Mouse (Mus musculus): ENCODE measurements around the gene Ormdl3. TPM values are rescaled to one million over a fixed set of nuclear protein-coding genes. Genes with fewer than 3 reads are reported as not detected.
A peak's percentile ranks its signal among the peaks of the same experiment; 100 is the strongest.

The Ormdl3 gene
- total RNA-seq, 2 experiments from 2014 or later = 59.2 to 60.6 TPM

GRCm38 (mm10) chr11:98589306-98589705 lies 2.1 kb upstream of the Ormdl3 start:
- DNase-seq (ENCODE audit: low spot score in 2 of 2) = no peak

DNA sequence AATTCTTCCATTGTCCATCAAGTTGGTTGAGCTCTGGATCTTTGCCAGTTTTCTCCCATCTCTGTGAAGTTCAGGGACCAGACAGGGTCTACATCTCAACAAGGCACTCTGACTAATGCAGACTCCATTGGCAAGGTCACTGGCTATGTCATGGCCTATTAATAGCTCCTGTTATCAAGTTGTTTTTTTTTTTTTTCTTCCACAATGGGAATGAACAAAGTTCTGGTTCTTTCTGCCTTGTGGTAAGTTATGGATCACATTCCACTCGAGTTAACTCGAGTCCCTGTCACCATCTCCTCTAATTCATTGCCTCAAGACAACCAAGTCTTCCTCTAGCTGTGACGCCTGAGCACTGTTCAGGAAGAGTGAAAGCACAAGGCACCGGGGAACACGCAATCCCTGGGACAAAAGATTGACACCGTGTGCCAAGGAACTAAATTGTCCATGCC lies 1.7 kb upstream of the Ormdl3 start:
- no peak for DNase-seq (ENCODE audit: low spot score in 2 of 2)

- peak; percentile 47 to 52 for DNase-seq (ENCODE audit: low spot score in 2 of 2)
Observed at GRCm38 (mm10) chr11:98587684-98588546, 747 bp upstream of the Ormdl3 start.

GRCm38 (mm10) chr11:98586087-98586891 lies 879 bp downstream of the Ormdl3 start:
- DNase-seq (ENCODE audit: low spot score in 2 of 2) = peak in 1 of 2 experiments; percentile 35

- no peak for DNase-seq (ENCODE audit: low spot score in 2 of 2)
Observed at GRCm38 (mm10) chr11:98584629-98585177, 2.5 kb downstream of the Ormdl3 start.

GRCm38 (mm10) chr11:98584146-98584545 lies 3.0 kb downstream of the Ormdl3 start:
- DNase-seq (ENCODE audit: low spot score in 2 of 2) = no peak

DNA sequence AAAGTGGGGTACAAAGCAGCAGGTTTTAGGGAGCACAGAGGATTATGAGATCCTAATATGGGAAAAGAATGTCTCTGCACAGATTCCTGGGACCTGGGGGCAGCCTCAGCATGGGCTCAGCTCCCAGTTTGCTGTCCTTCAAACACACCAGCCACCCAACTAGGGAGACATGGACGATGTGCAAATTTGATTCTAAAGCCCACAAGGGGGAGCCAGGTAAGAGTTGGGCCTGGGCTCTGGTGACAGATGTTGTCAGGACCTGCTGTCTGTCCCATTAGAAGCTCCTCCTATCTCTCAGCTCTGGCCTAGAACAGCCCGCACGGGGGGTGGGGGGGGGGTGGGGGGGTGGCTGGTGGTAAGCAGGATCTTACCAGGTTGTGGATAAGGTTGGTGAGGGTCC lies 3.6 kb downstream of the Ormdl3 start:
- no peak for DNase-seq (ENCODE audit: low spot score in 2 of 2)

GRCm38 (mm10) chr11:98583265-98583552 lies 4.0 kb downstream of the Ormdl3 start:
- no peak for DNase-seq (ENCODE audit: low spot score in 2 of 2)

- DNase-seq (ENCODE audit: low spot score in 2 of 2) = no peak
Observed at GRCm38 (mm10) chr11:98582551-98583264, 4.5 kb downstream of the Ormdl3 start.

DNA sequence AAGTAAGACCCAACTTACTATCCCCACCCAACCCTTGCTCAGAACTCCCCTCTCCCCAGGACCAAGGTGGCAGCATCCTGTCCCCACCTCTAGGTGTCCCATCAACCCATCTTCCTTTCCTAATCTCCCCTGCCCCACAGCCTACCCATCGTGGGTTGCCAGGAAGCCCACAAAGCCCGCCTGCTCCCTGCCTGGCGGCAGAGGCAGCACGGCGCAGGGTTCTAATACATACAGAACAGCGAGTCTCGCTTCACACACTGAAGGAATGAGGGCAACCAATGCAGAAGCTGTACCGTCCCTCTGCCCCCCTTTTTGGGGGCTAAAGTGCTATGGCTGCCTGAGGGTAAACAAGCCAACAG lies 5.2 kb downstream of the Ormdl3 start:
- DNase-seq (ENCODE audit: low spot score in 2 of 2) = no peak

GRCm38 (mm10) chr11:98581286-98582029 lies 5.7 kb downstream of the Ormdl3 start:
- DNase-seq (ENCODE audit: low spot score in 2 of 2) = no peak

DNA sequence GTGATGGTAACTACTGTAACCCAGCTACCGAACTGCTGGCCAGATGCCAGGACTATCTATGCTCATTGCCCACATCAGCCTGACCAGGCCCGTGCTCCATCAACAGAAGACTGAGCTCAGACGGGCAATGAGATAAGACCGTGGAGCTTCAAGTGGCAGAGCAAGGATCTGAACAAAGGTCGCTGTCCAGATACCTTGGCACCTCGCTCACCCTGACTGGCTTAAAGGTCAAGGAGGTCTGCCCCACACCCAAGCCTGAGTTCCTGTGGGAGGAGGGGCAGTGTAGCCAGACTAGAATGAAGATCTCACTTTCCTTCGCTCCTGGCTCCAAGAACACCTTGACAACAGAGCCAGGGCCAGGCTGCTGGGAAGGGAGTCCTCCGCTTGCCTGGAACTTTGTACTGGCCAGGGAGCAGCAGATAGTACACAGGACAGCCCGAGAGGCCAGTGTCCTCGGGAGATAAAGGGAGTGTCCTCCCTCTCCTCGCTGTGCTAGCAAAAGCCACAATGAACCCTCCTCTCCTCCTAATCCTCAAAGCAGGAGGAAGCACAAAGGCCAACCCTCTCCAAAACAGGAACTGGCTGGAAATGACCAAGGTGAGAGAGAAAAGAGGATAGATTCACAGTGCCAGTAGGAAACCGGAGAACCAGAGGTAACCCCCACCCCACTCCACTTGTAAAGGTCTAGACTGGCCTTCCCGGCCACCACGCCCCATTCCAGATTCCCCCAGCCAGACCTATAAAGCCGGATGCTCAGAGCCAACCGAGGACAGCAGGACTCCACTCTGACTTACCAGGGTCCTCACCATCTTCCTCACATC lies 6.7 kb downstream of the Ormdl3 start:
- no peak for DNase-seq (ENCODE audit: low spot score in 2 of 2)

DNA sequence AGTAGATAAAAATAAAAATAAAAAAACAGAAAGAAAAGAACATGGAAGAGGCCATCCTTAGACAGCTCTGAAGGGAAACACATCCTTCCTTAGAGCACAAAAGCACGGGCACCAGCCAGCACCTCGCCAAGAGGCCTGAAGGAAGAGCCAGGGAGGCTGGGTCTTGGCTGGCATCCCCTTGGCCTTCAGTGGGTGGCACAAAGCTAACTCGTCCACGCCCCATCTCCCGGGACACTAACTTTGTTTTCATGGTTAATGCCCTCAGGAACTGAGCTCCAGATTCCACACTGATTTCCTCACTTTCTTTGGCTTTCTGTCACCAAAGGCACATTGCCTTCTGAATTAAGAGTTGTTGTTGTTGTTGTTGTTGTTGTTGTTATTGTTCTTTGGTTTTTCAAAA lies 9.4 kb downstream of the Ormdl3 start:
- no peak for DNase-seq (ENCODE audit: low spot score in 2 of 2)

DNA sequence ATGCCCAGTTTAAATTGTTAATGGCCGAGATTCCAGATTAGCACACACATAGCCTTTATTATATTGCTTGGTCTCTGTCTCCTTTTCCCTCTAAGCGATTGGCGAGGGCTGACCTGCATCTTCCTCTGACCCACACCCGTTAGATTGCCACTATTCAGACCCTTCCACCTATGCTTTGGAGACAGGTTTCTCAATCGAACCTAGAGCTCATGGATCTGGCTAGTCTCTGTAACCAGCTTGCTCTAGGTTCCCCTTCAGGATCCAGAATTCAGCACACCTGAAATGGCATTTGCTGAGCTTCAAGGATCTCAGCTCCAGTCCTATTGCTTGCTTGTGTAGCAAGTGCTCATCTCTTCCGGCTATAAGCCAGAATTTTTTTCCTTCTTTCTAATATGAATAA lies 17.7 kb downstream of the Ormdl3 start:
- DNase-seq (ENCODE audit: low spot score in 2 of 2) = no peak

- DNase-seq (ENCODE audit: low spot score in 2 of 2) = no peak
Observed at GRCm38 (mm10) chr11:98568326-98568725, 18.8 kb downstream of the Ormdl3 start.

DNA sequence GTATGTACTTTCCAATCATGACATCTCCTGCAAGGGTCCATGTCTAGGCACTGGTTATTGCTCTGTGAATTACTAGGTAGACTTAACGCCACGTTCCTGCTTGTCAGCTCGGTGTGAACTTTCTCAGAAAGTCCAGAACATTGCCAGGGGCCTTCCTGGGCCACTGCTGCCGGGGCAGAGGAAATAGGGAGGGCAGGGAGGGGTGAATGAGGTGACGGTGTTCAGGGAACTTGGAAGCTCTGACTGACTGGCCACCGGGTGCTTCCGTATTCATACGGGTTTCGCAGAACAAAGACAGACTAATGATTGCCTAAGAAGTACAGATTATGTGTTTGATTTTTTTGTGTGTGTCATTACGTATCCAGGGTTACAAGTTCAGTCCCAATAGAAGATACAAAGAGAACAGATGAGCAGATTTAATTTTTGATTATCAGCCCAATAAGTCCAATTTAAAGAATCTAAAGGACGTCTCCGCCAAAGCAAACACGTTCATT lies 23.2 kb downstream of the Ormdl3 start:
- DNase-seq (ENCODE audit: low spot score in 2 of 2) = no peak

DNA sequence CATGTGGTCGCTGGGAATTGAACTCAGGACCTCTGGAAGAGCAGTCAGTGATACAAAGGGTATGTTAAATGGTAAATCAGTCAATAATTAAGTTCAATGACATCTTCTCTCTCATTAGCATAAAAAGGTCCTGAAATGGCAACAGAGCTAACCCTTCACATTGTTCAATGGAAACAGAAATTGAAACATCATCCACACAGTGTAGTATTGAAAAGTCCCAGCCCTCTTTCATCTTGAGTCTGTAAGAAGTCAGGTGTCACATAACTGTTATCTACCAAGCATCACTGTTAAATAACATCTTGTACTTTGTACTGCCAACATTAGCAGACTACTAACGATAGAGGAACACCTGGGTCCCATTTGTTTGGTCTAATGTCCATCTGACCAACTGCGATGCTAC lies 24.1 kb downstream of the Ormdl3 start:
- no peak for DNase-seq (ENCODE audit: low spot score in 2 of 2)

DNA sequence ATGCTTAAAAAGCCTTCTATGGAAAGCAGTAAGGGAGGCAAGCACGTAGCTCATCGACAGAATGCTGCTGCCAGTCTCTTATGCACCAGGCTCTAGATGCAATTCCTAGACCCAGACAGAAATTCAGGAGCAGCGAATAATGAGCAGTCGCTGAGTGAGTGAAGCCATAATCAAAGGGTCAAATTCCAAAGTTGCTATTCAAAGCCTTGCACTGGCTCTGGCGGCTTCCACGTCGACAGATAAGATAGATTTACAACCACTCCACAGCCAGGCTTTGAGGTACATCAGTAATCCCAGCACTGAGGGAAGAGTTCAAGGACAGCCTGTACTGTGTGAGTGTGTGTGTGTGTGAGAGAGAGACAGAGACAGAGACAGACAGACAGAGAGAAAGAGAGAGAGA lies 26.2 kb downstream of the Ormdl3 start:
- DNase-seq (ENCODE audit: low spot score in 2 of 2) = no peak

DNA sequence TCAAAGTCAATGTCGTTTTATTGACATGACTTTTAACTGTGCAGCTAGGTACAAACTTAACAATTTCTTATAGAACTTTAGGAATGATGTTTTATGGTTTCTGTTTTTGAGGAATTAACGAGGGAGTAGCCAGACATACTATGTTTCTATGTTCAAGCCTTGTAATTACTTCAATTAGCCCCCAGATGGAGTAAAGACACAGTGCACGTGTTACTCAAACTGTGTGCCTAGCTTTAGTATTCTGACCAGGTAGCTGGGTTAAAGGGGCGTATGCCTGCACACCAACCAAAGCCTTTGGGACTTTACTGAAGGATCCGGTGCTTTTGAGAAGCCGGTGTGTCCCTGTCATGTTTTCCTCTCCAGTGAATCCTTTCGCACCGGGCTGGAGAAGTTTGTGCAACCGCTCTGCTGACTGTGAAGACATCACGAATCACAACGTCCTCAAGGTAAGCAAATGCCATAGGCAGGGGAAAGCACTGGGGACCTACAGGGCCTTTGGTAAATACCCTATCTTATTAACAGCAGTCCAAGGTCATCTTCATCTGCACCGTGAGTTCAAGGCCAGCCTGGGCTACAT lies 32.0 kb downstream of the Ormdl3 start:
- no peak for DNase-seq (ENCODE audit: low spot score in 2 of 2)

All from layer of hippocampus, adult 18-20 months (tissue).